Comparison of ENCODE assay signal across 8 mouse cellular contexts in genomic region chr10:81364666-81365065, GRCm38 (mm10). TPM values are rescaled to one million over a fixed set of nuclear protein-coding genes. Genes with fewer than 3 reads are reported as not detected.
DNase-seq lines count a peak whose midpoint lies in the region; ATAC-seq and TF ChIP-seq lines count a peak whose summit lies in the region.

No protein-coding gene starts in this region.

- H3K36me3 ChIP-seq in lung, embryonic 15.5 days: peaks cover 33% of the 10 kb centered on the region
- H3K36me3 ChIP-seq in heart, embryonic 15.5 days: peaks cover 30% of the 10 kb centered on the region
- H3K36me3 ChIP-seq in liver, embryonic 13.5 days: peaks cover 82% of the 10 kb centered on the region
- H3K36me3 ChIP-seq in testis, adult 2 months (ENCODE audit: control insufficient read depth, insufficient read depth, low read length): no peaks in the 10 kb centered on the region

- H3K4me2 ChIP-seq in lung, embryonic 15.5 days: peak overlapping the region; percentile 59
- H3K4me2 ChIP-seq in heart, embryonic 15.5 days: peak overlapping the region; percentile 83
- peak overlapping the region; percentile 95 for H3K4me2 ChIP-seq in liver, embryonic 13.5 days

- H3K4me1 ChIP-seq in lung, embryonic 15.5 days: peaks cover 58% of the 10 kb centered on the region
- peaks cover 72% of the 10 kb centered on the region for H3K4me1 ChIP-seq in heart, embryonic 15.5 days (replicated peaks)
- peaks cover 87% of the 10 kb centered on the region for H3K4me1 ChIP-seq in liver, embryonic 13.5 days (replicated peaks)
- H3K4me1 ChIP-seq in testis, adult 2 months (ENCODE audit: control insufficient read depth, insufficient read depth, low read length): peaks cover 19% of the 10 kb centered on the region

- 0 out of 2 replicates have a peak overlapping the region, but pooled peaks have one; percentile 12 for H3K27ac ChIP-seq in lung, embryonic 15.5 days
- H3K27ac ChIP-seq in heart, embryonic 15.5 days: peak overlapping the region; percentile 93; the same call in 1 of the 2 replicates
- peak overlapping the region; percentile 98 for H3K27ac ChIP-seq in liver, embryonic 13.5 days
- peak overlapping the region; percentile 85 for H3K27ac ChIP-seq in testis, adult 2 months (ENCODE audit: control insufficient read depth, insufficient read depth, low read depth, low read length)

- H3K27me3 ChIP-seq in lung, embryonic 15.5 days: peaks cover 6% of the 10 kb centered on the region; the same call in 1 of the 2 replicates
- no peaks in the 10 kb centered on the region for H3K27me3 ChIP-seq in heart, embryonic 15.5 days
- H3K27me3 ChIP-seq in liver, embryonic 13.5 days: no peaks in the 10 kb centered on the region
- no peaks in the 10 kb centered on the region for H3K27me3 ChIP-seq in testis, adult 2 months (ENCODE audit: control insufficient read depth, insufficient read depth, low read length)

- DNase-seq in lung, postnatal 25 days (ENCODE audit: low spot score): no peak
- no peak for DNase-seq in liver, embryonic 13.5 days
- no peak for DNase-seq in cerebellum, adult 9-10 months
- no peak for DNase-seq in spleen, postnatal 36 days (ENCODE audit: low spot score in 2 of 2)

- H3K9me3 ChIP-seq in lung, embryonic 15.5 days: no peaks in the 10 kb centered on the region
- no peaks in the 10 kb centered on the region for H3K9me3 ChIP-seq in heart, embryonic 15.5 days (replicated peaks)
- no peaks in the 10 kb centered on the region for H3K9me3 ChIP-seq in liver, embryonic 13.5 days (replicated peaks)

- H3K9ac ChIP-seq in lung, embryonic 15.5 days: peak overlapping the region; percentile 15; the same call in 1 of the 2 replicates
- peak overlapping the region; percentile 57 for H3K9ac ChIP-seq in heart, embryonic 15.5 days
- peak overlapping the region; percentile 99 for H3K9ac ChIP-seq in liver, embryonic 13.5 days

- 7% methylated on average over 28 of the region's 28 CpGs for WGBS in lung, embryonic 15.5 days
- 14% methylated on average over 28 of the region's 28 CpGs for WGBS in heart, embryonic 15.5 days
- 47% methylated on average over 28 of the region's 28 CpGs for WGBS in liver, embryonic 13.5 days (ENCODE audit: insufficient replicate concordance)

- H3K4me3 ChIP-seq in lung, embryonic 15.5 days: peak overlapping the region; percentile 28
- H3K4me3 ChIP-seq in heart, embryonic 15.5 days: peak overlapping the region; percentile 46
- H3K4me3 ChIP-seq in liver, embryonic 13.5 days (replicated peaks): peak overlapping the region; percentile 29; the same call in 1 of the 2 replicates
- H3K4me3 ChIP-seq in testis, adult 2 months (ENCODE audit: control insufficient read depth, low read depth, low read length): peak overlapping the region; percentile 83

- TF ChIP-seq POLR2A in testis, adult 2 months (IDR thresholded peaks at IDR 0.05; ENCODE audit: control insufficient read depth, low read depth, low read length): no peak; the same call in 1 of the 2 replicates

- TF ChIP-seq CTCF in testis, adult 2 months (IDR thresholded peaks at IDR 0.05; ENCODE audit: control insufficient read depth, insufficient read depth, insufficient replicate concordance, low read depth, low read length): no peak

- ATAC-seq in lung, embryonic 15.5 days (ENCODE audit: borderline replicate concordance, extremely low read depth, low FRiP score, low TSS enrichment): 0 out of 2 replicates have a peak, but pooled peaks have one; percentile 7
- ATAC-seq in heart, embryonic 15.5 days (replicated peaks; ENCODE audit: insufficient number of reproducible peaks, insufficient read depth, low FRiP score, low read depth): no peak
- no peak for ATAC-seq in liver, embryonic 13.5 days (ENCODE audit: low read depth)
- ATAC-seq in frontal cortex, adult (ENCODE audit: low TSS enrichment): no peak; the same call in 1 of the 2 replicates

RNA-seq across cellular contexts. Expression of gene 4930404N11Rik, which starts 0.9 kb away (rescaled TPM):
- 2.0 and 3.0 TPM in 2 replicates for polyA plus RNA-seq in lung, embryonic 15.5 days (2015; fragmentation: Nextera tagmentation; extraction: Ambion mirVana)
- polyA plus RNA-seq in heart, embryonic 15.5 days (2015; fragmentation: Nextera tagmentation; extraction: Ambion mirVana): 0.81 and 2.2 TPM in 2 replicates
- polyA plus RNA-seq in liver, embryonic 13.5 days (2015; fragmentation: Nextera tagmentation; extraction: Ambion mirVana): 1.2 and 1.4 TPM in 2 replicates
- polyA plus RNA-seq in testis, adult 2 months (2012; rRNA removed): 273 and 296 TPM in 2 replicates

RNA-seq across cellular contexts. Expression of gene Mfsd12, which starts 7.4 kb away (rescaled TPM):
- polyA plus RNA-seq in lung, embryonic 15.5 days (2015; fragmentation: Nextera tagmentation; extraction: Ambion mirVana): 17.6 and 20.4 TPM in 2 replicates
- 11.7 and 22.3 TPM in 2 replicates for polyA plus RNA-seq in heart, embryonic 15.5 days (2015; fragmentation: Nextera tagmentation; extraction: Ambion mirVana)
- polyA plus RNA-seq in liver, embryonic 13.5 days (2015; fragmentation: Nextera tagmentation; extraction: Ambion mirVana): 12.5 and 13.1 TPM in 2 replicates
- polyA plus RNA-seq in testis, adult 2 months (2012; rRNA removed): 33.1 and 39.7 TPM in 2 replicates

RNA-seq across cellular contexts. Expression of gene Fzr1, which starts 13.7 kb away (rescaled TPM):
- 110 and 115 TPM in 2 replicates for polyA plus RNA-seq in lung, embryonic 15.5 days (2015; fragmentation: Nextera tagmentation; extraction: Ambion mirVana)
- polyA plus RNA-seq in heart, embryonic 15.5 days (2015; fragmentation: Nextera tagmentation; extraction: Ambion mirVana): 66.5 and 84.1 TPM in 2 replicates
- 89.5 and 94.1 TPM in 2 replicates for polyA plus RNA-seq in liver, embryonic 13.5 days (2015; fragmentation: Nextera tagmentation; extraction: Ambion mirVana)
- 161 and 178 TPM in 2 replicates for polyA plus RNA-seq in testis, adult 2 months (2012; rRNA removed)

RNA-seq across cellular contexts. Expression of gene Hmg20b, which starts 14.4 kb away (rescaled TPM):
- 91.2 and 92.5 TPM in 2 replicates for polyA plus RNA-seq in lung, embryonic 15.5 days (2015; fragmentation: Nextera tagmentation; extraction: Ambion mirVana)
- 82.8 and 83.4 TPM in 2 replicates for polyA plus RNA-seq in heart, embryonic 15.5 days (2015; fragmentation: Nextera tagmentation; extraction: Ambion mirVana)
- 27.1 and 30.3 TPM in 2 replicates for polyA plus RNA-seq in liver, embryonic 13.5 days (2015; fragmentation: Nextera tagmentation; extraction: Ambion mirVana)
- 23.0 and 27.7 TPM in 2 replicates for polyA plus RNA-seq in testis, adult 2 months (2012; rRNA removed)

RNA-seq across cellular contexts. Expression of gene Dohh, which starts 19.6 kb away (rescaled TPM):
- 75.9 and 79.8 TPM in 2 replicates for polyA plus RNA-seq in lung, embryonic 15.5 days (2015; fragmentation: Nextera tagmentation; extraction: Ambion mirVana)
- 65.2 and 79.9 TPM in 2 replicates for polyA plus RNA-seq in heart, embryonic 15.5 days (2015; fragmentation: Nextera tagmentation; extraction: Ambion mirVana)
- 61.1 and 68.7 TPM in 2 replicates for polyA plus RNA-seq in liver, embryonic 13.5 days (2015; fragmentation: Nextera tagmentation; extraction: Ambion mirVana)
- polyA plus RNA-seq in testis, adult 2 months (2012; rRNA removed): 38.5 and 46.3 TPM in 2 replicates

Comparison
In these comparisons a context has a peak if more than half of its experiments do, and no peak if none do; other contexts are left out.
1. H3K27ac ChIP-seq: peak in every context shown above with its lines; median percentile 98 in liver, embryonic 13.5 days; 93 in heart, embryonic 15.5 days; 85 in testis, adult 2 months; 12 in lung, embryonic 15.5 days.
2. H3K4me3 ChIP-seq: peak in every context shown above with its lines; median percentile 83 in testis, adult 2 months; 46 in heart, embryonic 15.5 days; 29 in liver, embryonic 13.5 days; 28 in lung, embryonic 15.5 days.
3. H3K9ac ChIP-seq: peak in every context shown above with its lines; median percentile 99 in liver, embryonic 13.5 days; 57 in heart, embryonic 15.5 days; 15 in lung, embryonic 15.5 days.
4. RNA of gene 4930404N11Rik, which starts 0.9 kb away (polyA plus RNA-seq): 273 to 296 TPM in testis, adult 2 months; 2.0 to 3.0 TPM in lung, embryonic 15.5 days, 1.2 to 1.4 TPM in liver, embryonic 13.5 days and 0.81 to 2.2 TPM in heart, embryonic 15.5 days; every median in the first group is over 10 times any median in the second.
5. Peak in every context shown above with its lines, with median percentiles within 50 percentile points of each other: H3K4me2 ChIP-seq.